Comparison of ENCODE assay signal across 1 mouse cellular context in the genomic region with DNA sequence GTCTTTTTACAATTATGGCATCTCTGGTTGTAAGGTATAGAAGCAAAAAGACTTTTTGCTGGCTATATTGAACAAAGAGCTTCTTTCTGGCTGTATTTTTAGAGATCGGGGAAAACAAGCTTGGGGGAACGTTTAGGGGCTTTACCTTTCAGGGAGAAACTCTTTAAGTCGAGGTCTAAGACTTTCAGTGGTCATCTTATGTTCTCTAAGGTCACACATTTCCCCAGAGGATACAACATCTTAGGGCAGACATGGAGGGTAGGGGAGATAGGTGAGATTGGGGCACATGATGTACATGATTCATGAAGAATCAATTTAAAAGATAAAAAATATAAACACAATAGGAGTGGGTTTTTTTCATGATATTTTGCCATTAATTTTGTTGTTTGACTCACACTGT.
A peak's percentile ranks its signal among the peaks of the same experiment; 100 is the strongest.
TF ChIP-seq lines count a peak whose summit lies in the region.

No protein-coding gene starts in this region.

TF ChIP-seq in CH12.LX, 34 proteins besides CTCF, POLR2A, EP300 and RAD21 (continued from another document):
- no peak for TF ChIP-seq TBP (conservative IDR thresholded peaks at IDR 0.05; ENCODE audit: low read depth, low read length)
- no peak for TF ChIP-seq CHD2 (IDR thresholded peaks at IDR 0.05; ENCODE audit: low read length)
- TF ChIP-seq ZMIZ1 (IDR thresholded peaks at IDR 0.05; ENCODE audit: low read depth, low read length), result no peak
- peak; percentile 54 for TF ChIP-seq IRF4 (IDR thresholded peaks at IDR 0.05; ENCODE audit: low read depth, low read length)
- TF ChIP-seq PAX5 (IDR thresholded peaks at IDR 0.05; ENCODE audit: low read length), result no peak
- no peak for TF ChIP-seq SMC3 (IDR thresholded peaks at IDR 0.05; ENCODE audit: low read depth, low read length)
- peak; percentile 49; the same call in 1 of the 2 replicates for TF ChIP-seq ETS1 (conservative IDR thresholded peaks at IDR 0.05; ENCODE audit: low read depth, low read length)
- TF ChIP-seq UBTF (IDR thresholded peaks at IDR 0.05; ENCODE audit: low read depth, low read length), result no peak
- TF ChIP-seq SIN3A (IDR thresholded peaks at IDR 0.05; ENCODE audit: low read length), result no peak
- TF ChIP-seq USF1 (IDR thresholded peaks at IDR 0.05; ENCODE audit: low read depth, low read length), result no peak
TF ChIP-seq in CH12.LX: peak in this region for 3.
